Comparison of ENCODE assay signal across 8 mouse cellular contexts in the genomic region with DNA sequence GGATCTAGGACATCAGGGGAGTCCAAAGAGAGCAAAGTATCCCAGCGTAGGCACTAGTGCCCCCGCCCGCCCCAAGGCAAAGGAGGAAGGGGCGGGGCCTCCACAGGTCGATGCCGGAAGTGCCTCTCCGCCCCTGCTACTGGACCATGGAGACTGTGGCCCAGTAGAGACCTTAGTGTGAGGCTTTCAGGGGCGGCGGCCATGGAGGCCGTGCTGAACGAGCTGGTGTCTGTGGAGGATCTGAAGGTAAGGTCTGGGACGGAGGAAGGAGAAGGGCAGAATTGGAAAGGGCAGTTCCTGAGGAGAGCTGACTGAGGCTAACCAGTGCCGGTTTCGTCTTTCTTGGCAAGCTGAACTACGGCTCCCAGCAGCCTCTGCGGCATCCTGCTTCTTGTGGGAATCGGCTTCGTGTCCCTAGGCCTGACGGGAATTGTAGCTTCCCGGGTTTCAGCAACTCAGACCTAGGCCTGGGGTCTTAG. TPM values are rescaled to one million over a fixed set of nuclear protein-coding genes. Genes with fewer than 3 reads are reported as not detected.
DNase-seq lines count a peak whose midpoint lies in the region; ATAC-seq and TF ChIP-seq lines count a peak whose summit lies in the region.

No protein-coding gene starts in this region.

- no peaks in the 10 kb centered on the region for H3K9me3 ChIP-seq in CH12.LX (replicated peaks; ENCODE audit: low read length)
- H3K9me3 ChIP-seq in forebrain, embryonic 12.5 days, result no peaks in the 10 kb centered on the region
- no peaks in the 10 kb centered on the region for H3K9me3 ChIP-seq in heart, postnatal 0 days (replicated peaks; ENCODE audit: control insufficient read depth, low read length)
- H3K9me3 ChIP-seq in liver, embryonic 16.5 days (replicated peaks; ENCODE audit: control insufficient read depth, low read length), result no peaks in the 10 kb centered on the region
- H3K9me3 ChIP-seq in neural tube, embryonic 13.5 days, result no peaks in the 10 kb centered on the region

- H3K4me2 ChIP-seq in CH12.LX (ENCODE audit: insufficient read depth, low read depth, poor library complexity, severe bottlenecking), result peak overlapping the region; percentile 60
- peak overlapping the region; percentile 83 for H3K4me2 ChIP-seq in forebrain, embryonic 12.5 days
- peak overlapping the region; percentile 86 for H3K4me2 ChIP-seq in heart, postnatal 0 days (ENCODE audit: low read depth, low read length)
- peak overlapping the region; percentile 84 for H3K4me2 ChIP-seq in liver, embryonic 16.5 days (ENCODE audit: low read depth, low read length)
- H3K4me2 ChIP-seq in neural tube, embryonic 13.5 days, result peak overlapping the region; percentile 82

- H3K9ac ChIP-seq in CH12.LX (ENCODE audit: insufficient read depth, low read depth), result peak overlapping the region; percentile 90
- H3K9ac ChIP-seq in forebrain, embryonic 12.5 days, result peak overlapping the region; percentile 77
- H3K9ac ChIP-seq in heart, postnatal 0 days (replicated peaks; ENCODE audit: low read depth, low read length), result peak overlapping the region; percentile 79
- H3K9ac ChIP-seq in liver, embryonic 16.5 days (ENCODE audit: low read depth, low read length), result peak overlapping the region; percentile 88
- peak overlapping the region; percentile 86 for H3K9ac ChIP-seq in neural tube, embryonic 13.5 days

- no peak for TF ChIP-seq EP300 in CH12.LX (IDR thresholded peaks at IDR 0.05; ENCODE audit: low read length)
- TF ChIP-seq EP300 in heart, postnatal 0 days (IDR thresholded peaks at IDR 0.05; ENCODE audit: low read depth), result no peak

- WGBS in forebrain, embryonic 12.5 days, result under 1% methylated on average over 20 of the region's 20 CpGs
- WGBS in heart, postnatal 0 days, result under 1% methylated on average over 20 of the region's 20 CpGs
- 0% methylated on average over 20 of the region's 20 CpGs for WGBS in liver, embryonic 16.5 days (ENCODE audit: insufficient replicate concordance)
- WGBS in neural tube, embryonic 13.5 days, result 0% methylated on average over 20 of the region's 20 CpGs

- peaks cover 8 to 29% of the 10 kb centered on the region in 2 experiments; a peak in 3 of 4 replicates for H3K4me1 ChIP-seq in CH12.LX (ENCODE audit: control insufficient read depth in 1 of 2, insufficient read depth in 2 of 2)
- H3K4me1 ChIP-seq in forebrain, embryonic 12.5 days, result peaks cover 18% of the 10 kb centered on the region
- peaks cover 14% of the 10 kb centered on the region; the same call in 1 of the 2 replicates for H3K4me1 ChIP-seq in heart, postnatal 0 days (ENCODE audit: control insufficient read depth, insufficient read depth)
- H3K4me1 ChIP-seq in liver, embryonic 16.5 days (ENCODE audit: control insufficient read depth, low read depth, low read length), result peaks cover 46% of the 10 kb centered on the region
- H3K4me1 ChIP-seq in neural tube, embryonic 13.5 days (replicated peaks), result peaks cover 38% of the 10 kb centered on the region
- H3K4me1 ChIP-seq in testis, adult 2 months (ENCODE audit: control insufficient read depth, insufficient read depth, low read length), result peaks cover 11% of the 10 kb centered on the region

- dilution Hi-C loops in CH12.LX (cut with MboI; ENCODE audit: extremely low pct_ligation_motif_present, extremely low pct_unique_long_range_greater_than_20kb, low sequenced_read_pairs), result no loop called here

- peak; percentile 92 for ATAC-seq in forebrain, embryonic 12.5 days (ENCODE audit: low FRiP score)
- ATAC-seq in heart, postnatal 0 days (ENCODE audit: insufficient read depth, low read depth), result peak; percentile 89
- peak; percentile 81 for ATAC-seq in liver, embryonic 16.5 days (ENCODE audit: low read depth)
- ATAC-seq in neural tube, embryonic 13.5 days (ENCODE audit: low read depth), result peak; percentile 94

- no peak for TF ChIP-seq CTCF in CH12.LX (conservative IDR thresholded peaks at IDR 0.05 in 1 of 2, IDR thresholded peaks at IDR 0.05 in 1 of 2; ENCODE audit: low read depth in 2 of 2, low read length in 2 of 2)
- TF ChIP-seq CTCF in heart, postnatal 0 days (IDR thresholded peaks at IDR 0.05; ENCODE audit: low read depth), result peak; percentile 6; the same call in 1 of the 2 replicates
- no peak for TF ChIP-seq CTCF in testis, adult 2 months (IDR thresholded peaks at IDR 0.05; ENCODE audit: control insufficient read depth, insufficient read depth, insufficient replicate concordance, low read depth, low read length)

- in situ Hi-C loops in CH12.LX (cut with MboI; ENCODE audit: low pct_ligation_motif_present, low pct_unique_long_range_greater_than_20kb, low sequenced_read_pairs), result loop anchor here (5.0 kb wide), 1 partner anchor 35 kb away; no protein-coding TSS in a partner anchor

- TF ChIP-seq RAD21 in CH12.LX (IDR thresholded peaks at IDR 0.05; ENCODE audit: low read depth, low read length), result no peak

- H3K36me3 ChIP-seq in CH12.LX (replicated peaks in 1 of 2; ENCODE audit: control insufficient read depth in 1 of 2, insufficient read depth in 1 of 2, low read length in 1 of 2), result peaks cover 35 to 42% of the 10 kb centered on the region in 2 experiments
- peaks cover 48% of the 10 kb centered on the region for H3K36me3 ChIP-seq in forebrain, embryonic 12.5 days (replicated peaks)
- H3K36me3 ChIP-seq in heart, postnatal 0 days (replicated peaks; ENCODE audit: control insufficient read depth, insufficient read depth, low read length), result peaks cover 41% of the 10 kb centered on the region
- peaks cover 6% of the 10 kb centered on the region for H3K36me3 ChIP-seq in liver, embryonic 16.5 days (ENCODE audit: control insufficient read depth, insufficient read depth)
- H3K36me3 ChIP-seq in neural tube, embryonic 13.5 days, result peaks cover 45% of the 10 kb centered on the region
- H3K36me3 ChIP-seq in testis, adult 2 months (ENCODE audit: control insufficient read depth, insufficient read depth, low read length), result no peaks in the 10 kb centered on the region; the same call in 1 of the 2 replicates

- no peaks in the 10 kb centered on the region for H3K79me2 ChIP-seq in CH12.LX (replicated peaks; ENCODE audit: control insufficient read depth, extremely low read depth, insufficient read depth, poor library complexity, severe bottlenecking)

- H3K27me3 ChIP-seq in CH12.LX (replicated peaks), result no peaks in the 10 kb centered on the region
- no peaks in the 10 kb centered on the region for H3K27me3 ChIP-seq in forebrain, embryonic 12.5 days
- H3K27me3 ChIP-seq in heart, postnatal 0 days (ENCODE audit: control insufficient read depth, insufficient read depth, low read length), result no peaks in the 10 kb centered on the region
- H3K27me3 ChIP-seq in liver, embryonic 16.5 days (ENCODE audit: control insufficient read depth, insufficient read depth, low read depth, low read length), result no peaks in the 10 kb centered on the region
- H3K27me3 ChIP-seq in neural tube, embryonic 13.5 days, result no peaks in the 10 kb centered on the region
- no peaks in the 10 kb centered on the region for H3K27me3 ChIP-seq in testis, adult 2 months (ENCODE audit: control insufficient read depth, insufficient read depth, low read length)

- H3K27ac ChIP-seq in CH12.LX (ENCODE audit: insufficient read depth, low read depth), result peak overlapping the region; percentile 85
- peak overlapping the region; percentile 80 for H3K27ac ChIP-seq in forebrain, embryonic 12.5 days
- H3K27ac ChIP-seq in heart, postnatal 0 days (ENCODE audit: low read depth), result peak overlapping the region; percentile 88
- H3K27ac ChIP-seq in liver, embryonic 16.5 days (ENCODE audit: low read length), result peak overlapping the region; percentile 92
- peak overlapping the region; percentile 93 for H3K27ac ChIP-seq in neural tube, embryonic 13.5 days (replicated peaks)
- H3K27ac ChIP-seq in testis, adult 2 months (ENCODE audit: control insufficient read depth, insufficient read depth, low read depth, low read length), result peak overlapping the region; percentile 99

- DNase-seq in CH12.LX (ENCODE audit: extremely low read depth), result peak; percentile 85
- peak; percentile 78 for DNase-seq in c-Kit-positive CD71-positive TER-119-negative erythroid progenitor cells, embryonic 14.5 days (ENCODE audit: low read depth)
- peak; percentile 91 for DNase-seq in heart, postnatal 0 days (ENCODE audit: low spot score)
- DNase-seq in kidney, postnatal 4 days, result peak; percentile 91 to 95

- TF ChIP-seq POLR2A in CH12.LX (IDR thresholded peaks at IDR 0.05; ENCODE audit: low read depth, low read length), result peak; percentile 76
- peak; percentile 75 for TF ChIP-seq POLR2A in testis, adult 2 months (IDR thresholded peaks at IDR 0.05; ENCODE audit: control insufficient read depth, low read depth, low read length)

- H3K4me3 ChIP-seq in CH12.LX (replicated peaks in 1 of 3; ENCODE audit: low read depth in 2 of 3, low read length in 2 of 3, poor library complexity in 1 of 3), result peak overlapping the region; percentile 66 to 100 (median 87)
- peak overlapping the region; percentile 65 for H3K4me3 ChIP-seq in forebrain, embryonic 12.5 days (replicated peaks)
- H3K4me3 ChIP-seq in heart, postnatal 0 days (ENCODE audit: low read depth, low read length), result peak overlapping the region; percentile 84
- peak overlapping the region; percentile 82 for H3K4me3 ChIP-seq in liver, embryonic 16.5 days (ENCODE audit: low read depth, low read length)
- peak overlapping the region; percentile 62 for H3K4me3 ChIP-seq in neural tube, embryonic 13.5 days
- peak overlapping the region; percentile 98 for H3K4me3 ChIP-seq in testis, adult 2 months (ENCODE audit: control insufficient read depth, low read depth, low read length)

RNA-seq across cellular contexts. Expression of gene Cldn15, which starts 4.4 kb away (rescaled TPM):
- total RNA-seq in CH12.LX (2012; rRNA removed) (0.25 TPM in 2 replicates), CH12.LX (2014; rRNA removed) (0.24 TPM in 1 of 2 replicates, not detected in the other)
- polyA plus RNA-seq in CH12.LX (2012; ENCODE audit: insufficient read length, low read depth), result 0.29 and 0.35 TPM in 2 replicates
- 0.27 and 0.50 TPM in 2 replicates for polyA plus RNA-seq in forebrain, embryonic 12.5 days (2016; fragmentation: Nextera tagmentation; extraction: Ambion mirVana)
- total RNA-seq in heart, postnatal 0 days (2014; rRNA removed; ENCODE audit: low replicate concordance), result 10.2 and 19.3 TPM in 2 replicates
- 7.9 and 9.1 TPM in 2 replicates for polyA plus RNA-seq in heart, postnatal 0 days (2015; fragmentation: Nextera tagmentation; extraction: Ambion mirVana)
- polyA plus RNA-seq in liver, embryonic 16.5 days (2015; fragmentation: Nextera tagmentation; extraction: Ambion mirVana), result 7.5 and 7.9 TPM in 2 replicates
- 0.17 and 0.39 TPM in 2 replicates for polyA plus RNA-seq in neural tube, embryonic 13.5 days (2015; fragmentation: Nextera tagmentation; extraction: Ambion mirVana)
- 0.25 and 0.58 TPM in 2 replicates for polyA plus RNA-seq in testis, adult 2 months (2012; rRNA removed)

RNA-seq across cellular contexts. Expression of gene Fis1, which starts 8.9 kb away (rescaled TPM):
- 207 and 210 TPM in 2 replicates for total RNA-seq in CH12.LX (2012; rRNA removed)
- 140 and 142 TPM in 2 replicates for total RNA-seq in CH12.LX (2014; rRNA removed)
- polyA plus RNA-seq in CH12.LX (2012; ENCODE audit: insufficient read length, low read depth), result 152 and 203 TPM in 2 replicates
- 287 and 302 TPM in 2 replicates for polyA plus RNA-seq in forebrain, embryonic 12.5 days (2016; fragmentation: Nextera tagmentation; extraction: Ambion mirVana)
- 143 and 175 TPM in 2 replicates for total RNA-seq in heart, postnatal 0 days (2014; rRNA removed; ENCODE audit: low replicate concordance)
- 245 and 249 TPM in 2 replicates for polyA plus RNA-seq in heart, postnatal 0 days (2015; fragmentation: Nextera tagmentation; extraction: Ambion mirVana)
- polyA plus RNA-seq in liver, embryonic 16.5 days (2015; fragmentation: Nextera tagmentation; extraction: Ambion mirVana), result 172 and 179 TPM in 2 replicates
- 327 and 376 TPM in 2 replicates for polyA plus RNA-seq in neural tube, embryonic 13.5 days (2015; fragmentation: Nextera tagmentation; extraction: Ambion mirVana)
- polyA plus RNA-seq in testis, adult 2 months (2012; rRNA removed), result 71.3 and 76.5 TPM in 2 replicates

RNA-seq across cellular contexts. Expression of gene Plod3, which starts 24.8 kb away (rescaled TPM):
- 38.2 and 45.2 TPM in 2 replicates for total RNA-seq in CH12.LX (2012; rRNA removed)
- 8.8 and 9.9 TPM in 2 replicates for total RNA-seq in CH12.LX (2014; rRNA removed)
- polyA plus RNA-seq in CH12.LX (2012; ENCODE audit: insufficient read length, low read depth), result 22.2 and 23.6 TPM in 2 replicates
- 34.5 and 36.4 TPM in 2 replicates for polyA plus RNA-seq in forebrain, embryonic 12.5 days (2016; fragmentation: Nextera tagmentation; extraction: Ambion mirVana)
- 37.1 and 60.3 TPM in 2 replicates for total RNA-seq in heart, postnatal 0 days (2014; rRNA removed; ENCODE audit: low replicate concordance)
- polyA plus RNA-seq in heart, postnatal 0 days (2015; fragmentation: Nextera tagmentation; extraction: Ambion mirVana), result 21.7 and 24.5 TPM in 2 replicates
- polyA plus RNA-seq in liver, embryonic 16.5 days (2015; fragmentation: Nextera tagmentation; extraction: Ambion mirVana), result 12.2 and 12.9 TPM in 2 replicates
- polyA plus RNA-seq in neural tube, embryonic 13.5 days (2015; fragmentation: Nextera tagmentation; extraction: Ambion mirVana), result 34.5 and 41.7 TPM in 2 replicates
- polyA plus RNA-seq in testis, adult 2 months (2012; rRNA removed), result 15.3 and 16.3 TPM in 2 replicates

RNA-seq across cellular contexts. Expression of gene Znhit1, which starts 25.8 kb away (rescaled TPM):
- total RNA-seq in CH12.LX (2012; rRNA removed) (60.1 and 67.3 TPM in 2 replicates), CH12.LX (2014; rRNA removed) (36.8 and 39.6 TPM in 2 replicates)
- 83.5 and 99.2 TPM in 2 replicates for polyA plus RNA-seq in CH12.LX (2012; ENCODE audit: insufficient read length, low read depth)
- 97.9 and 102 TPM in 2 replicates for polyA plus RNA-seq in forebrain, embryonic 12.5 days (2016; fragmentation: Nextera tagmentation; extraction: Ambion mirVana)
- 39.7 and 45.6 TPM in 2 replicates for total RNA-seq in heart, postnatal 0 days (2014; rRNA removed; ENCODE audit: low replicate concordance)
- 77.0 and 78.0 TPM in 2 replicates for polyA plus RNA-seq in heart, postnatal 0 days (2015; fragmentation: Nextera tagmentation; extraction: Ambion mirVana)
- polyA plus RNA-seq in liver, embryonic 16.5 days (2015; fragmentation: Nextera tagmentation; extraction: Ambion mirVana), result 51.3 and 52.2 TPM in 2 replicates
- 91.3 and 110 TPM in 2 replicates for polyA plus RNA-seq in neural tube, embryonic 13.5 days (2015; fragmentation: Nextera tagmentation; extraction: Ambion mirVana)
- polyA plus RNA-seq in testis, adult 2 months (2012; rRNA removed), result 308 and 386 TPM in 2 replicates

RNA-seq across cellular contexts. Expression of gene Ift22, which starts 54.1 kb away (rescaled TPM):
- total RNA-seq in CH12.LX (2012; rRNA removed) (16.8 and 20.7 TPM in 2 replicates), CH12.LX (2014; rRNA removed) (18.5 and 20.5 TPM in 2 replicates)
- 39.0 and 39.6 TPM in 2 replicates for polyA plus RNA-seq in CH12.LX (2012; ENCODE audit: insufficient read length, low read depth)
- 107 and 115 TPM in 2 replicates for polyA plus RNA-seq in forebrain, embryonic 12.5 days (2016; fragmentation: Nextera tagmentation; extraction: Ambion mirVana)
- 7.0 and 18.3 TPM in 2 replicates for total RNA-seq in heart, postnatal 0 days (2014; rRNA removed; ENCODE audit: low replicate concordance)
- polyA plus RNA-seq in heart, postnatal 0 days (2015; fragmentation: Nextera tagmentation; extraction: Ambion mirVana), result 23.3 and 27.2 TPM in 2 replicates
- polyA plus RNA-seq in liver, embryonic 16.5 days (2015; fragmentation: Nextera tagmentation; extraction: Ambion mirVana), result 7.6 and 8.4 TPM in 2 replicates
- 112 and 124 TPM in 2 replicates for polyA plus RNA-seq in neural tube, embryonic 13.5 days (2015; fragmentation: Nextera tagmentation; extraction: Ambion mirVana)
- 133 TPM in 2 replicates for polyA plus RNA-seq in testis, adult 2 months (2012; rRNA removed)

Comparison
In these comparisons a context has a peak if more than half of its experiments do, and no peak if none do; other contexts are left out.
1. Peak in every context shown above with its lines: DNase-seq, ATAC-seq, H3K4me3 ChIP-seq and H3K27ac ChIP-seq.